Mouse (Mus musculus): ENCODE data around the gene Elf2.
"Not testable (repeated sequence)": the region's sequence is repeated elsewhere in the genome, so short reads cannot be mapped to it uniquely, and the experiment has no call there.

DNA sequence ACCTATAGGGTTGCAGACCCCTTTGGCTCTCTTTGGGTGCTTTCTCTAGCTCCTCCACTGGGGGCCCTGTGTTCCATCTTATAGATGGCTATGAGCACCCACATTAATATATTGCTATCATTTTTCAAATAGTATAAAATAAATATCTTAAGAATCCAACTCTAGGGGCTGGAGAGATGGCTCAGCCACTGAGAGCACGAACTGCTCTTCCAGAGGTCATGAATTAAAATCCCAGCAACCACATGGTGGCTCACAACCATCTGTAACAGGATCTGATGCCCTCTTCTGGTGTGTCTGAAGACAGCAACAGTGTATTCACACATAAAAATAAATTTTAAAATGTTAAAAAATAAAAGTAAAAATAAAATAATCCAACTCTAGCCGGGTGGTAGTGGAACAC lies 4.6 kb upstream of the Elf2 start:
- TF ChIP-seq CTCF (IDR thresholded peaks at IDR 0.05), result peak; percentile 27; the same call in 1 of the 2 replicates
- not testable (repeated sequence) for TF ChIP-seq POLR2A, EP300 (IDR thresholded peaks at IDR 0.05; ENCODE audit: insufficient read depth, low read depth, low read length)

Data from heart, adult 2 months (tissue).